Mouse (Mus musculus) yolk sac, embryonic 10.5 days (tissue): ENCODE measurements around the gene Sde2.
"Not testable (repeated sequence)": the region's sequence is repeated elsewhere in the genome, so short reads cannot be mapped to it uniquely, and the experiment has no call there.

Source experiments
- DNase-seq: peaks from one replicate; pipeline ENCODE4 v3.0.0-alpha.2; 2017; ENCODE audit warnings: low spot score

Gene Sde2

DNA sequence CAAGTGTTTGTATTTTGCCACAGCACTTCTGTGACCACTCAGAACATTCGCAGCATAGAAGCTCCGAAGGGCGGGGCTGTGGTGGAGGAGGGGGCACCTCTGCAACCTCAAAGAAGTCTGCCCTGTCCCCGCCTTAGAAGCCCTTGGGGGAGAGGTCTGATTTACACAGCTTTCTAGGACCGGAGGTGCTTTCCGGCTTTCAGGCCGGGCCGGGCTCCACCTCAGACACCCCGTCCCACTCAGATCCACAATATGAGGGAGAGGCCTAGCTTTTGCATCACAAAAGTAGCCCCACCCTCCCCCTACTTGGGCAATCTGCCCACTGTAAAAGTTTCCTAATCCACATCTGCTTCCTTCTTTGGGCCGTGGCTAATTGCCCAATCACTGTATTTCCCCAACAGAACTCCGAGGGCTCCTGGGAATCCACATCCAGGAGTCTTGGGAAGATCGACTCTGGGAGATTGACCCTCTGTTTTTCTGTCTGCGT lies 37.7 kb downstream of the Sde2 start:
- no peak for DNase-seq

- no peak for DNase-seq
These were observed 38.2 kb downstream of the Sde2 start for GRCm38 (mm10) chr1:180889172-180889571.

- no peak for DNase-seq
These were observed 38.9 kb downstream of the Sde2 start for GRCm38 (mm10) chr1:180889841-180890240.

DNA sequence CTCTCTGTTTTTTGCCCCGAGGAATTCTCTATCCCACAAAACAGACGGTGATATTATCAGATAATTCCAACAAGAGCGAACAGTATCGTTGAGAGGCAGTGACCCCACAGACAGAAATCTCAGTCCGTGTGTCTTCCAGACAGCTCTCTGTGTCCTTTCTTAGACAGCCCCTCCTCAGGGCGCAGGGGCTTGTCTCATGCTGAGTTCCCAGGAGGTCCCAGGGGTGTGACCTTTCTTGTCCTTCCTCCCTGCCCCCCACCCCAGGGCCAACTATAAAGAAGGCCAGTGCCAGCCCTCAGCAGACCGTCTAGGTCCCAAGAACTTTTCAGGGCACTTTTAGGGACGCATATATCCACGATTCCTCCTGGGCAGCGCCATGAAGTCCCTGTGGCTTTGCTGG lies 41.9 kb downstream of the Sde2 start, which contains the start of gene Lefty2:
Gene Lefty2, plus strand, starts transcription at position 301 of the 400 bp plus-strand sequence.
- no peak for DNase-seq

DNA sequence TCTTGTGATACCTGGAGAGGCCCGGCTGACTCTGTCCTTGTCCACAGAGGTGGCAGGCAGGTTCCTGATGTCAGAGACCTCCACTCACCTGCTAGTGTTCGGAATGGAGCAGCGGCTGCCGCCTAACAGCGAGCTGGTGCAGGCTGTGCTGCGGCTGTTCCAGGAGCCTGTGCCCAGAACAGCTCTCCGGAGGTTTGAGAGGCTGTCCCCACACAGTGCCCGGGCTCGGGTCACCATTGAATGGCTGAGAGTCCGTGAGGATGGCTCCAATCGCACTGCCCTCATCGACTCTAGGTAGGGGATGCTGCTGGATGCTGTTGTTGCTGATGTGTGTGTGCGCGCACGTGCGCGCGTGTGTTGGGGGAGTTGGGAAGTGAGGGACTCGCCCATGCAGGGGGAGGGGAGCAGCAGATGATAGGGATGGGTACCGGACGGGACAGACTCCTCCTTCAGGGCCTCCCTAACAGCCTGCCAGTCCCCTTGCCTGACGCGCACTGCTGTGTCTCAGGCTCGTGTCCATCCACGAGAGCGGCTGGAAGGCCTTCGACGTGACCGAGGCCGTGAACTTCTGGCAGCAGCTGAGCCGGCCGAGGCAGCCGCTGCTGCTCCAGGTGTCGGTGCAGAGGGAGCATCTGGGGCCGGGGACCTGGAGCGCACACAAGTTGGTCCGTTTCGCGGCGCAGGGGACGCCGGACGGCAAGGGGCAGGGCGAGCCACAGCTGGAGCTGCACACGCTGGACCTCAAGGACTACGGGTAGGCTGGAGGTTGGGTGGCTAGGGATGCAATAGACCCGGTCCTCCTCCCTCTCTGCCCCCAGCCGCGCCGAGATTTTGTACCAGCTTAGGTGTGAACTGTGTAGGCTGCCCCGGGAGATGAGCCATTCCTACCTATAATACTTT lies 43.4 kb downstream of the Sde2 start:
- DNase-seq, result not testable (repeated sequence)

DNA sequence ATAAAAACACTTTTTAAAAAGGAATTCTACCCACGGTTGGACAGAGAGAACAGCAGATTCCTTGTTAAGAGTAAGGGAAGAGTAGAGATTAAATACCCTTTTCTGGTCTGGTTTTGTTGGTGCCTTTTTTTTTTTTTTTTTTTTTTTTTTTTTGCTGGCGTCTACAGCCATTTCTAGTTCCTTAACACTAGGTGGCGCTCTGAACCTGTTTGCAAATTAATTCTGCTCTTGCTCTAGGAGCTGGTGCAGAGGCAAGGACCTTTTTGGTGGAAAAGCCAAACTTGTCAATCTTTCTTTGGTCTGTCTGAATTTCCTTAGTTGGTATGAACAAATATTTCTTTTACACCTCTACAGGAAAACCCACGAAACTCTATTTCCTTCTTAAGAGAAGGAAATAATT lies 50.2 kb downstream of the Sde2 start:
- DNase-seq, result no peak

- DNase-seq, result peak; percentile 51
These were observed 52.0 kb downstream of the Sde2 start for GRCm38 (mm10) chr1:180902915-180903314.

- DNase-seq, result no peak
These were observed 52.7 kb downstream of the Sde2 start for GRCm38 (mm10) chr1:180903666-180904038.

DNA sequence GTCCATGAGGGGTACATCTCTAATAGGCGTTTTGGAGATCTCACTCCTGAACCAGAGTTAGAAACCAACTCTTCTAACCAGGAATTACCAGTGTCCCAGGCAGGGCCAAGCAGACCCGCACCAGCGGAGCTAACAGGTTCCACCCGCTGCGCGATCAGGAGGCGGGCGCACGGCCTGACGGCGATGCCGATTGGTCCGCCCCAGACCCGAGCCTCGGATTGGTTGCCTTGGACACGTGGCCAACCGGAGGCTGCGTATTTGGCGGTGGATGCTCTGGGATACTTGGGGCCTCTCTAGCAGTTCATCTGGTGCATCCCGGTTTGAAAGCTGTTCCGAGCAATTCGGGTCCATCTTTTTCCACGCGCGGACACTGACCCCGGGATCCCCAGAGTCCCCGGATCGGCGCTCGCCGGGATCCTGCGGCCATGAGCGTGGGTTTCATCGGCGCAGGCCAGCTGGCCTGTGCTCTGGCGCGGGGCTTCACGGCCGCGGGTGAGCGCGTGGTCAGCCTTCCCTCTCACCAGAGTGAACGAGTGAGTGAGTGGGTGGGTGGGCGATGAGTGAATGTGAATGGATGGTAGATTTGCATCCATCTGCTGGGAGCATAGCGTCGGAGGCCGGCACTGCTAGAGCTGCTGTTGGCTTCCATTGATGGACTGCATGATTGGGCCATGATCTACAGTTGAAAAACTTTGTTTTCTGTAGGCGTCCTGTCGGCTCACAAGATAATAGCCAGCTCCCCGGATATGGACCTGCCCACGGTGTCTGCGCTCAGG lies 53.3 kb downstream of the Sde2 start, which contains the start of gene Pycr2:
Gene Pycr2, plus strand, starts transcription at position 255 of the 776 bp plus-strand sequence.
- peak; percentile 94 for DNase-seq

GRCm38 (mm10) chr1:180904815-180905080 lies 53.8 kb downstream of the Sde2 start:
- no peak for DNase-seq

DNA sequence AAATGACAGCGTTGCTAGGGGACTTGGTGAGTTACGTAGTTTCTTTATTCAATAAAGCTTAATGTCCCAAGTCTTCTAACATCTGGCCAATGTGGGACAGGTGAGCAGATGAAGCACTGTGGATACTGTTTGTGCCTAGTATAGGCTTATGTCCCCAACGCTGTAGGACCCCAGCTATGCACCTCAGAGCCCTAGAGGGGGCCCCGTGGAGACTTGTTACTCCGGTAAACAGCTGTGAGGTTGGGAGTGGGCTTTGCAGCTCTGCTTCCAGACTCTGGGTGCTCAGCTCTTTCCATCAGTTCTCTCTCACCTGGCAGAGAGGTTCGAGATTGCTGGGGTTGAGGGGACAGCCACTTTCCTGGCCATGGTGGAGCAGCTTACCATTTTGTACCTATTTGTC lies 54.4 kb downstream of the Sde2 start:
- no peak for DNase-seq

DNA sequence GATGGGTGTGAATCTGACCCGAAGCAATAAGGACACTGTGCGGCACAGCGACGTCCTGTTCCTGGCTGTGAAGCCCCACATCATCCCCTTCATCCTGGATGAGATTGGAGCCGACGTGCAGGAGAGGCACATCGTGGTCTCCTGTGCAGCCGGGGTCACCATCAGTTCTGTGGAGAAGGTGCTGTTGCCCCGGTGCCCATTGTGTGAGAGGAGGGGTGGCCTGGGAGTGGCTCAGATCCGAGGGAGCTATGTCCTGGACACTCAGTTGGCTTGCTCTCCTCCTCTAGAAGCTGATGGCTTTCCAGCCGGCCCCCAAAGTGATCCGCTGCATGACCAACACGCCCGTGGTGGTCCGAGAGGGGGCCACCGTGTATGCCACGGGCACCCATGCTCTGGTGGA lies 54.9 kb downstream of the Sde2 start:
- DNase-seq, result no peak

DNA sequence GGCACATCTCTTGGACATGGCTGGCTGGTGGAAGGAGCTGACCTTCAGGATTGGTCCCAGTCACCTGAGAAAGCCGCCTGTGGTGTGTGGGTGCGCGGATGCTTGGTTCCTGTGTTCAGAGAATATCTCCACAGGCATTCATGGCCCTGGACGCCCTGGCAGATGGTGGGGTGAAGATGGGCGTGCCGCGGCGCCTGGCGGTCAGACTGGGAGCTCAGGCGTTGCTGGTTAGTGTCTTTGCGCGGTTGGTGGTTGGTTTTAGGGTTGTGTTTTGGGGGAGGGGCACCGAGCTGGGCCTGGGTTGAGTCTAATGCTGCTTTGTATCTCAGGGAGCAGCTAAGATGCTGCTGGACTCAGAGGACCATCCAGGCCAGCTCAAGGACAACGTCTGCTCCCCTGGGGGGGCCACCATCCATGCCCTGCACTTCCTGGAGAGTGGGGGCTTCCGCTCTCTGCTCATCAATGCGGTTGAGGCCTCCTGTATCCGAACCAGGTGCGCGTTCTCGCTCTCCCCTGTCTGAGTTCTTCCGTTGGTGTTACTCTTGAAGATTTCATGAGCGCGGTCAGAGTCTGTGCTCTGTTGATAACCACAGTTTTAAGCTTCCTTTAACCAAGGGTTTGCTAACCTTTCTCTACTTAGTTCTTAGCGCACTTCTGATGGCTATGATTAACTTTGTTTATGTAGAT lies 55.7 kb downstream of the Sde2 start:
- DNase-seq, result no peak

- no peak for DNase-seq
These were observed 60.2 kb downstream of the Sde2 start for GRCm38 (mm10) chr1:180911138-180911537.

DNA sequence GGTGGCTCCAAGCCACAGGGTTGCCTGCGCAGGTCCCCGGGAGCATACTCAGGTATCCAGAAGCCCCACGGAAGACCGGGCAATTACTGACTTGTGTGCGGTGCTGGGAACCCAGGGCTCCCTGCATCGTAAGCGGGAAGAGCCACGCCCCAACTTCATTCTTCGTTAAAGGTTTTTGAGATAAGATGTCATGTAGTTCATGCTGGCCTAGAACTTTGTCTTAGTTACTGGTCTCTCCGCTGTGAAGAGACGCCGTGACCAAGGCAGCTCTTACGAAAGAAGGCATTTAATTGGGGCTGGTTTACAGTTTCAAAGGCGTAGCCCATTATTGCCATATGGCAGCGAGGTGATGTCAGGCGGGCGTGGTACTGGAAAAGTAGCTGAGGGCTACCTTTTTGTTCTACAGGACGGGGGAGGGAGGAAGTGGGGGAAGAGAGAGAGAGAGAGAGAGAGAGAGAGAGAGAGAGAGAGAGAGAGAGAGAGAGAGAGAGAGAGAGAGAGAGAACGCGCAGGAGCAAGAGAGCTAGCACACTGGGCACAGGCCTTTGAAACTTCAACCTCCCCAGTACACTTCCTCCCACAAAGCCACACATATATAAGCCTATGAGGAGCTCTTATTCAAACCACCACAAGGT lies 60.8 kb downstream of the Sde2 start:
- DNase-seq, result no peak

- DNase-seq, result no peak
These were observed 61.9 kb downstream of the Sde2 start for GRCm38 (mm10) chr1:180912792-180913191.

GRCm38 (mm10) chr1:180913797-180914196 lies 62.9 kb downstream of the Sde2 start:
- DNase-seq, result no peak

DNA sequence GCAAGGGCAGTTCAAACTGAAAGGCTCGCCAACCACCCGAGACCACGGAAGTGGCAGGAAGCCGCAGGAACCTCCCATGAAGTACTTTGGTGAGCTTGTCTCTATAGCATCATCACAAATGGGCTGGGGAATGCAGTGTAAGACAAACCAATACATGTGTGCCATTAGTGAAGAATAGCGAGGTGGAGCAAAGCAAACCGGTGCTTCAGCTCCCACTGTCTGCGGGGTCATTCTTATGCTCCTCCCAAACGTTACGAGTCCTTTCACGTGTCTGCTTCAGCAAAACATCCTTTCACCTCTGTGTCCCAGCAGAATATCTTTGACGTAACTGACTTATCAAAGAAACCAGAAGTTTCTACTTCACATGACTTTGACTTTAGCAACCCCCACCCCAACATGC lies 65.5 kb downstream of the Sde2 start:
- DNase-seq, result no peak

DNA sequence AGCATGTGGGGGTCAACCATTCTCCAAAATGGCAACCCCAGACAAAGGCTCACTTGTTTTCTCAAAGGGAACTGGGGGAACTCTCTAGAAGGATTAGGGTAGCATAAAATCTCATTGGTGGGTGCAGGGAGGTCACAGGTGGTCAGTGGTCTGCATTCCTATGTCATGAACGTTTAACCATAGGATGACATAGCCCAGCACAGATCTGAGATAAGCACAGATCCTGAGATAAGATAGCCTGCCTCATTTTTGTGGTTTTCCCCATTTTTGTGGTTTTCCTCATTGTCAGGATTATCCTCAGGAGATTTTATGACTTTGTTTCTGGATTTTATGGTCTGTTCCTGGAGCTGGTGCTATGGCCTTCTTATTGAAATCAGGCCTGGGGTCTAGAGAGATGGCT lies 66.1 kb downstream of the Sde2 start:
- no peak for DNase-seq
